Mouse (Mus musculus) liver, embryonic 15.5 days (tissue): ENCODE results near the gene Sun3. TPM values are rescaled to one million over a fixed set of nuclear protein-coding genes. Genes with fewer than 3 reads are reported as not detected.

Experiments
- ATAC-seq: fragments of 200-750 bp; cut with Nextera tagmentation; 2 replicates; pipeline ENCODE4 v1.8.0; 2017; ENCODE audit warnings: moderate number of reproducible peaks, mild to moderate bottlenecking, moderate library complexity; ENCODE audit not compliant: insufficient read depth
- H3K27ac ChIP-seq: fragments of 300-500 bp; sonication (generic); replicated peaks from 2 replicates; pipeline ENCODE4 v1.5.1; 2015; ENCODE audit warnings: mild to moderate bottlenecking, inconsistent platforms
- H3K27me3 ChIP-seq: fragments of 300-500 bp; sonication (generic); 2 replicates; pipeline ENCODE4 v1.6.1; 2015; ENCODE audit warnings: mild to moderate bottlenecking, inconsistent platforms
- H3K36me3 ChIP-seq: fragments of 300-500 bp; sonication (generic); replicated peaks from 2 replicates; pipeline ENCODE4 v1.6.1; 2015; ENCODE audit warnings: moderate library complexity, mild to moderate bottlenecking, inconsistent platforms
- H3K4me1 ChIP-seq: fragments of 300-500 bp; sonication (generic); replicated peaks from 2 replicates; pipeline ENCODE4 v1.6.1; 2015; ENCODE audit warnings: inconsistent platforms
- H3K4me2 ChIP-seq: fragments of 300-500 bp; sonication (generic); 2 replicates; pipeline ENCODE4 v1.6.1; 2015; ENCODE audit warnings: moderate library complexity, mild to moderate bottlenecking, inconsistent platforms
- H3K4me3 ChIP-seq: fragments of 300-500 bp; sonication (generic); replicated peaks from 2 replicates; pipeline ENCODE4 v1.5.1; 2015; ENCODE audit warnings: mild to moderate bottlenecking, inconsistent platforms
- H3K9ac ChIP-seq: fragments of 300-500 bp; sonication (generic); 2 replicates; pipeline ENCODE4 v1.6.1; 2015; ENCODE audit warnings: moderate library complexity, mild to moderate bottlenecking, inconsistent platforms
- H3K9me3 ChIP-seq: fragments of 300-500 bp; sonication (generic); replicated peaks from 2 replicates; pipeline ENCODE4 v1.6.1; 2016; ENCODE audit warnings: inconsistent platforms
- WGBS: fragments of 180-500 bp; shearing (Covaris S2); methylation state at CpG from one replicate; pipeline ENCODE4 v1.1.7; 2015; ENCODE audit warnings: mixed read lengths; ENCODE audit not compliant: insufficient replicate concordance; 5-methylcytosine and 5-hydroxymethylcytosine counted together
- polyA plus RNA-seq: library from polyadenylated mRNA; unstranded; fragments of >200 nt; fragmentation: Nextera tagmentation; extraction: Ambion mirVana; gene quantifications from 2 replicates; pipeline ENCODE4 v1.2.1, GENCODE M21; 2015

Sun3 gene
- polyA plus RNA-seq, 1 experiment from 2014 or later: not detected

- H3K4me2 ChIP-seq: no peak overlapping the region
- H3K9ac ChIP-seq: no peak overlapping the region
- WGBS: 27% methylated on average over 6 of the region's 6 CpGs
- no peak overlapping the region for H3K27ac ChIP-seq
- ATAC-seq: no peak
- peaks cover 6% of the 10 kb centered on the region; the same call in 1 of the 2 replicates for H3K27me3 ChIP-seq
- H3K4me3 ChIP-seq: no peak overlapping the region
- no peaks in the 10 kb centered on the region for H3K36me3 ChIP-seq
- H3K9me3 ChIP-seq: no peaks in the 10 kb centered on the region
- no peaks in the 10 kb centered on the region; the same call in 1 of the 2 replicates for H3K4me1 ChIP-seq
Observed at GRCm38 (mm10) chr11:8983237-8983861, 65.4 kb downstream of the Sun3 start.

GRCm38 (mm10) chr11:8978154-8978553, 70.6 kb downstream of the Sun3 start:
- no peaks in the 10 kb centered on the region for H3K4me1 ChIP-seq
- ATAC-seq: no peak
- H3K9ac ChIP-seq: no peak overlapping the region
- no peak overlapping the region for H3K4me3 ChIP-seq
- no peak overlapping the region for H3K4me2 ChIP-seq
- no peaks in the 10 kb centered on the region for H3K27me3 ChIP-seq
- no peaks in the 10 kb centered on the region for H3K36me3 ChIP-seq
- WGBS: 50% methylated on average over 4 of the region's 4 CpGs
- H3K27ac ChIP-seq: no peak overlapping the region
- no peaks in the 10 kb centered on the region for H3K9me3 ChIP-seq

- no peak for ATAC-seq
Observed at GRCm38 (mm10) chr11:8973166-8973565, 75.6 kb downstream of the Sun3 start, which contains the start of gene Pkd1l1. TSS of gene Pkd1l1 (minus strand) at chr11:8973266.

GRCm38 (mm10) chr11:8972093-8972492, 76.7 kb downstream of the Sun3 start:
- ATAC-seq: peak; percentile 65
- Histone ChIP-seq H3K4me1 (peaks cover 44% of the 10 kb centered on the region), H3K4me2 (peak overlapping the region; percentile 21; the same call in 1 of the 2 replicates), H3K36me3 (no peaks in the 10 kb centered on the region), H3K9ac (no peak overlapping the region), H3K9me3 (no peaks in the 10 kb centered on the region), H3K27ac (no peak overlapping the region; the same call in 1 of the 2 replicates), H3K4me3 (no peak overlapping the region), H3K27me3 (no peaks in the 10 kb centered on the region)
- 45% methylated on average over 6 of the region's 6 CpGs for WGBS

More at GRCm38 (mm10) chr11:8973166-8973565, 75.6 kb downstream of the Sun3 start, which contains the start of gene Pkd1l1:
- no peak within 1 kb of the TSS for H3K4me3 ChIP-seq
- H3K36me3 ChIP-seq: no peaks in the 10 kb centered on the region
- peak within 1 kb of the TSS; percentile 21; the same call in 1 of the 2 replicates for H3K4me2 ChIP-seq
- H3K27me3 ChIP-seq: no peaks in the 10 kb centered on the region
- no peak within 1 kb of the TSS; the same call in 1 of the 2 replicates for H3K27ac ChIP-seq
- H3K4me1 ChIP-seq: peaks cover 40% of the 10 kb centered on the region
- no peaks in the 10 kb centered on the region for H3K9me3 ChIP-seq
- 47% methylated on average over 3 of the region's 3 CpGs for WGBS
- H3K9ac ChIP-seq: no peak within 1 kb of the TSS

- no peaks in the 10 kb centered on the region for H3K9me3 ChIP-seq
- WGBS: 25% methylated on average over 9 of the region's 9 CpGs
- peak overlapping the region; percentile 28 for H3K4me3 ChIP-seq
- H3K4me2 ChIP-seq: peak overlapping the region; percentile 59
- H3K27me3 ChIP-seq: no peaks in the 10 kb centered on the region
- no peak overlapping the region for H3K9ac ChIP-seq
- peak overlapping the region; percentile 70 for H3K27ac ChIP-seq
- peak; percentile 80 for ATAC-seq
- H3K36me3 ChIP-seq: no peaks in the 10 kb centered on the region
- peaks cover 44% of the 10 kb centered on the region for H3K4me1 ChIP-seq
Observed at GRCm38 (mm10) chr11:8970509-8970908, 78.3 kb downstream of the Sun3 start.

GRCm38 (mm10) chr11:8968094-8968493, 80.7 kb downstream of the Sun3 start:
- no peaks in the 10 kb centered on the region for H3K27me3 ChIP-seq
- H3K4me1 ChIP-seq: peaks cover 44% of the 10 kb centered on the region
- no peak overlapping the region for H3K4me3 ChIP-seq
- H3K9ac ChIP-seq: no peak overlapping the region
- 0 out of 2 replicates have a peak overlapping the region, but pooled peaks have one; percentile 30 for H3K27ac ChIP-seq
- no peaks in the 10 kb centered on the region for H3K36me3 ChIP-seq
- peak overlapping the region; percentile 35; the same call in 1 of the 2 replicates for H3K4me2 ChIP-seq
- WGBS: 70% methylated on average over 7 of the region's 7 CpGs
- ATAC-seq: peak; percentile 47
- no peaks in the 10 kb centered on the region for H3K9me3 ChIP-seq

Other genes with a start within 250 kb of the Sun3 start
- gene Pkd1l1, start 75.7 kb downstream of the Sun3 start, polyA plus RNA-seq: 0.05 and 0.08 TPM in 2 replicates
- 6.8 and 7.9 TPM in 2 replicates for gene Hus1, start 37.8 kb downstream of the Sun3 start, polyA plus RNA-seq
- 0.03 and 0.05 TPM in 2 replicates for gene Gm11992, start 397 bp downstream of the Sun3 start, polyA plus RNA-seq
- 1.2 and 1.8 TPM in 2 replicates for gene Upp1, start 69.1 kb upstream of the Sun3 start, polyA plus RNA-seq
- gene Abca13, start 143.0 kb upstream of the Sun3 start, polyA plus RNA-seq: 0.22 and 0.29 TPM in 2 replicates